Mouse (Mus musculus) layer of hippocampus, postnatal 10 days (tissue): ENCODE measurements around the gene Mpdu1. TPM values are rescaled to one million over a fixed set of nuclear protein-coding genes. Genes with fewer than 3 reads are reported as not detected.
"Not testable (repeated sequence)": the region's sequence is repeated elsewhere in the genome, so short reads cannot be mapped to it uniquely, and the experiment has no call there.

Source experiments
- DNase-seq, 2 experiments: peaks; one replicate each; pipeline ENCODE4 v3.0.0; 2021; ENCODE audit warnings: low spot score in 2 of 2
- total RNA-seq, 2 experiments: library from RNA; stranded (reverse); gene quantifications; 2 replicates each; pipeline ENCODE4 v1.2.3; 2021

Gene Mpdu1
- total RNA-seq, 2 experiments from 2014 or later, result 85.9 to 89.9 TPM

DNA sequence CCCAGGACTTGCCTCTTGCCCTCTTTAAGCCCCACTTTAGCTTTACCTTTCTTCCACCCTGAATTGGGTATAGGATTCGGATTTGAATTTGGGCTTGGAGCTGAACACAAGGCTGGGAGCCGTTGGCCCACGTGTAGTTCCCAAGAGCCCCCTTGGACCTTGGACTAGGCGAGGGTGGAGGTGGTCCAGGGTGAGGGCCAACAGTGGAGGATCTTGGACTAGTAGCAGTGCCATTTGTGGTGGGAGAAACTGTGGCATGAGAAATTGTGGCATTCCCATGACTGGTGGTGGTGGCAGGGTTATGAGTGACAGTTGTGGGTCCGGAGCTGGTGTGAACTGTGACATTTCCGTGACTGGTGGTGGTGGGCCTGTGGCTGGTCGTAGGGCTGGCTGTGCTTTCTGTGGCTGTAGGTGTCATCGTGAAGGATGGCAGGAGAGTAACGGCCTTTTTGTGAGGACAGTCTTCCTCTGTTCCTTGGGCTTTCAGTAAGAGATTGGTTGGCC lies 3.1 kb upstream of the Mpdu1 start:
- DNase-seq, result no peak

DNA sequence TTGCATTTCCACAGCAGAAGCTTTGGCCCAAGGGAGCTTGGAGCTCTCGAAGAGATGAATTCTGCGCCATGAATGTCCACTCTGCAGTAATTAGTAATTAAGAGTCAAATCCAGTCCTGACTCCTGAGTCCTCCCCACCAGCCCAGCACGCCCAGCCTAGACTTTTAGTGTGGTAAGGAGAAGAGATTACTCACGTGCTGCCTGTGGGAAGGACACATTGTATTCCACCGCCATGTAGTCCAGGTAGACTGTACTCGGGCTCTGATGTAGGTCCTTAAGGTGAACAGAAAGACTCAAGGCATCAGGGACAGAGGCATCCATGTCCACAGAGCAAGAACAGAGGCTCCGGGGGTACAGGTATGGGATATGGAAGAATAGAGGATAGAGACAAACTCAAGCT lies 2.4 kb upstream of the Mpdu1 start:
- no peak for DNase-seq

DNA sequence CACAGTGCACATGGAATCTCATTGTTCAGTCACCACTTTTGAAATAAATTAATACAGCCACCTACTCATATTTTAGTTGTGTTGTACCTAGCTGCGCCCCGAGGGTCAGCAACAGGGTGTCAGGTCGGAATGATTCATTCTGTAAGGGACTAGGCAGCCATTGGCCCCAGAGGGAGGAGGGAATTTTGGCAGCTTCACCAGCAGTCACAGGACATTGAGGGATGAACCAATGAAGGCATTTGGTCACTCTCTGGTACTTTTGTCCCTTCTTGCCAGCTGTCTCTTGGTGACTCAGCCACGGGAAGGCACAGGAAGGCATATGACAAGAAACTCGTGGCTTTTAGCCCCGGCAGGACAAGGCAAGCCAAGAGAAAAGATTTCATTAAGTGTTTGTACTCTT lies 1.4 kb upstream of the Mpdu1 start:
- DNase-seq, result no peak

DNA sequence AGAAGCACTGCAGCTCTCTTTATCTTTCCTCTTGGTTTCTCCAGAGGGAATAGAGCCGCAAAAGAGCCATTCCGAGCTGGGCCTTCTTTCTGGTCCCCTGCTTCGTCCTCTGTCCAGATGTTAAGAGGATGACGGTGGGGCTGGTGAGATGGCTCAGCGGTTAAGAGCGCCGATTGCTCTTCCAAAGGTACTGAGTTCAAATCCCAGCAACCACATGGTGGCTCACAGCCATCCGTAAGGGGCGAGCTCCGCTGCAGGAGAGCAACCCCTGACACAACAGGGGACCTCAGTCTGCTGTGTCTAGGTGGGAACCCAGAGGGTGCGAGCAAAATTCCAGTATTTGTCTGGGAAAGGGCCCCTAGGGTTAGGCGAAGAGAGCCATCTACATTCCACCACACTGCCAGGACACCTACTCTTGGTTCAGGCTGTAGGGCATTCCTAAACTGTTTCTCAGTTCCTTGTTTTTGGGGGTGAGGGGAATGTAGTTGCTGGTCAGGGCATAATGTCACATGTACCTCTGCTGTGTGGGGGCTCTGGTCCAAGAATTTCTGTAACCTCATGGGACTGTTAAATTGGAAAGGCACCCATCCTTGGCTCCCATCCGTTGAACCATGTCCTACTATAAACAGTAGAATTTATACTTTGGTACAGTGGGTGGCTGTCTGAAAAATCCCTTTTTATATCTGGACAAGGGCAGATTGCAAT lies 677 bp upstream of the Mpdu1 start:
- no peak for DNase-seq

DNA sequence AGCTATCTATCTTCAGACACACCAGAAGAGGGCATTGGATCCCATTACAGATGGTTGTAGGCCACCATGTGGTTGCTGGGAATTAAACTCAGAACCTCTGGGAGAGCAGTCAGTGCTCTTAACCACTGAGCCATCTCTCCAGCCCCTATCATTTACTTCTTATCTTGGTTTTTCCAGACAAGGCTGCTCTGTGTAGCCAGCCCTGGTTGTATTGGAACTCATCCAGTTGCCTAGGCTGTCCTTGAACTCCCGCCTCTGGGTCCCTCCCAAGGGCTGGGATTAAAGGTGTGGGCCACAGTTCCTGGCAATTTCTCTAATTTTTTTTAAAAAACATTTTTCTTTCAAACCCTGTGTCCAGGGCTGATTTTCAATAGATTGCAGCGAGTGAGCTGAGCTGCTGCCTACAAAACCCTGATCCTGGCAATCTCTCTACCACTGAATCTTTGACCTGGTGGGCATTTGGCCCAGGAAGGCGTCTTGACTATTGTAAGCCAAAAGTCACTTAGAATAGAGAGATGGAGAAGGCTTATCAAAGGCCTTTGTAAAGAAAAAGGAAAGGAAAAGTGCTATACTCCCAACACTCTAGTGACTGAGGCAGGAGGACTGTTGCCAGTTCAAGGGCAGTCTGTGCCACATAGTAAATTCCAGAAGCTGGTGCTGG lies 1.1 kb downstream of the Mpdu1 start:
- DNase-seq, result no peak

DNA sequence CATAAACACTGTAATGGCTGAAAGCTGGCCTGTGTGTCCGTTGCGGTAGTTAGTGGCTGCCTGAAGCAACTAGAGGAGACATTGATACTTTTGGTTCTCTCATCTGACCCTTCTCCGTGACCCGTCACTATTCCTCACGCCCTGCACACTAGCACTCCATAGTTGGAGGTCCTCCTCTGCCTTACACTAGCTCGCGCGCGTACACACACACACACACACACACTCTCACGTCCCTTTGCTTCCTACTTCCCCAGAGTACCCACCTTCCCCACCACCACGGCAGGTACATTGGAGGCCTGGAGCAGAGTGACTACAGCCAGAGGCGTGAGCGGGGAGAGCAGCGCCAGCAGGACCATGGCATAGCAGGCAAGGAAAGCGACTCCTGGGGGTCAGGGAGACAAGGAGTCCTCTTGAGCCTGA lies 5.0 kb downstream of the Mpdu1 start:
- no peak for DNase-seq

DNA sequence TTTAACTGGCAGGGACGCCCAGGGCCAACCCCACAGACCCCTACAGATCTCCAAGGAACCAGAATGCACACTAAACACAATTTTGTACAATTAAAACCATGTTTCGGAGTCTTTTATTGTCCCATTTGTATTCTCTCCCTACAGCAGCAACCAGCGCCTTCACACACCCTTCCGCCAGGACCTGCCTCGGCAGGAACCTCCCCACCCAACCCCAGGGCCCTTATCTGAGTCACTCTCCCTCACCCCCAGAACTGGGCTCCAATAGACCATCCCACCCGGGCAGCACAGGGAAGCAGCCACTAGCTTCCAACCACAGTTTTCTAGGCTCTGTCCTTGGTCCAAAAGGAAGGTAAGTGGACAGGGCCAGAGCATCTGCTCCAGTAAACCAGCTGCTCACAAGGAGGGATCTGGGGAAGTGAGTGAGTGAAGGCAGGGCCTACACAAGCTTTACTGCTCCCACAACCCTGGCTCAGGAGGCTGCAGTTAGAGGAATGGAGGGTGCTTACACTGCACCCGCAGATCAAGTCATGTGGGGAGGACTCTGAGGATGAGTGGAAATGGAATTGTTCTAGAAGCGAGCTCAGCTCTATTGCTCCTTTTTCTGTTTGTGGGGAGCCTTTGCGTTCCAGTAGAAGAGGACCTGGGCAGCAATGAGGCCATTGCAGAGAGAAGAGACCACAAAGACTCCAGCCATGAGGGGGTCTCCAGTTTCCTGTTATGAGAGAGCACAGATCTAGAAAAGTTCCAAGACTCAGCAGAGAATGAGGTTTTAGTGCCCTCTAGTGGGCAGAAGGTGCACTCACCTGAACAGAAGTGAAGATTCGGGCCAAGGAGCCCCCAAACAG lies 5.6 kb downstream of the Mpdu1 start:
- DNase-seq, result no peak

DNA sequence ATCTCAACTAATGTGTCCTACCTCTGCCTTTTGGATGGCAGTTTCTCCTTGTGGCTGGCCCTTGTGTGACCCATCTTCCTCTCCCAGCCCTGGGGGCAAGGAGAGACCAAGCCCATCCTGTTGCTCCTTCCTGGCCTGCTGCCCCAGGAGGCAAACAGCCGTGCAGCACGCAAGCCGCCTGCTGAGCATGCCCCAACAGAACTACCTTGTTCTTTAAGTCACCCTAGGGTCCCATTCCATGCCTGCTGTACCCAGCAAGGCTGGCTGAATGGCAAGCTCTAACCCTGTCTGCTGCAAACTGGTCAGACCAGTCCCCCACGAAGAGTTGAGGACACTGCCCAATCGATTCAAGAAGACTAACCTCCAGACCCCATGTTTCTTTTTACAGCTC lies 6.4 kb downstream of the Mpdu1 start:
- DNase-seq, result no peak

DNA sequence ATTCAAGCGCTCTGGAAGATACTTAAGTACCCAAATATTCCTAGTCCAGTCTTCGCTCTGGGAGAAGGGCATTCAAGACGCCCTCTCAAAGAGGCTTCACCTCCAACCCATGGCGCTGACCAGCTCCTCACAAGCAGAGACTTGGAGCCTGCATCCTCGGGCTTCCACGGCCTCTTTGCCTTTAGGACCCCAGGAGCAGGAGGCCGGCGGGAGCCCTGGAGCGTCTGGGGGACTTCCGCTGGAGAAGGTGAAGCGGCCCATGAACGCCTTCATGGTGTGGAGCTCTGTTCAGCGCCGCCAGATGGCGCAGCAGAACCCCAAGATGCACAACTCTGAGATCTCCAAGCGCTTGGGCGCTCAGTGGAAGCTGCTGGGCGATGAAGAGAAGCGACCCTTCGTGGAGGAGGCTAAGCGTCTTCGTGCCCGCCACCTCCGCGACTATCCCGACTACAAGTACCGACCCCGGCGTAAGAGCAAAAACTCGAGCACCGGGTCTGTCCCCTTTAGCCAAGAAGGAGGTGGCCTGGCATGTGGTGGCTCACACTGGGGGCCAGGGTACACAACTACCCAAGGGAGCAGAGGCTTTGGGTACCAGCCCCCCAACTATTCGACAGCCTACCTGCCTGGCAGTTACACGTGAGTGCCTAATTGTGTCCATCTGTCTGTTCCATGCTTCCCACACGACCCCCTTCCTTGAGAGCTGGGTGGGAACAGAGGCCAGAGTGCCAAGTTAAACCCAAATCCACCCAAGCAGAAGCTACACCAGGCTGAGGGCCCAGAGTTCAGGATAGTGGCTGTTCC lies 7.0 kb downstream of the Mpdu1 start, which contains the start of gene Sox15:
TSS of gene Sox15 (plus strand) at position 51 of the 801 bp plus-strand sequence.
- peak; percentile 71 to 82 for DNase-seq

DNA sequence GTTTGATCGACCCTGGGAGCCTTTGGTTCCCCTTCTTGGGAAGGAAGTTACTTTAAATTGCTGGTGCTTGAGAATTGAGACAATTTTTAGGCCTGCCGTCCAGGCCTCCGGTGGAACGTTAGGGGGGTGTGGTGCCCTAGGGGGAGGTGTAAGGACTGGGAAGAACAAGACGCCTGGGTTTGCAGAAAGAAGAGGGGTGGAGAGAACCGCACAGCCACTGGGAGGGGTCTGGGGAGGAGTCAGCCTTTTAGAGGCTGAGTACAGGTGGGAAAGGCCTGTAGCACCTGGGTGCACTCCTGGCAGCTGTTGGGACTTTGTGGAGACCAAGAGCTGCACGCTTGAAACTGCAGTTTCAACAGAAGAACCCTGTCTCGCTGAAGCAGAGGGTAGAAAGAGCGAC lies 7.7 kb downstream of the Mpdu1 start:
- DNase-seq, result no peak

DNA sequence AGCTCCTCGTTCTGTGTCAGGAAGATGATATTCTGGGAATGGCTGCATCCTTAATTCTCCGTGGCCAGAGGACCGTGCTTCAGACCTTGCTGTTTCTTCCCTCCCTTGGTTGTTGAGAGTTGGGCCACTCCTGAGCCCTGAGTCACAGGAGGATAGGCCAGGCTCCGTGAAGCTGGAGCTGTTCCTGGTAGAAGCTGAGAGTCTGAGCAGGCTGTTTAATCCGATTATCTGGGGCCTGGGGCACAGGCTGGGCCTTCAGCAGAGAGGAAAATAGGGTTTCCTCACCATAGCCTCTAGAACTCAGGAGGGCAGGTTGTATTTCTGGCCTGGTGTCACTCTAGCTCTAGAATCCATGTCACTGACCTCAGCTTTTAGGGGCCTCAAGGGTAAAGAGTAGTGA lies 9.0 kb downstream of the Mpdu1 start:
- DNase-seq, result no peak

DNA sequence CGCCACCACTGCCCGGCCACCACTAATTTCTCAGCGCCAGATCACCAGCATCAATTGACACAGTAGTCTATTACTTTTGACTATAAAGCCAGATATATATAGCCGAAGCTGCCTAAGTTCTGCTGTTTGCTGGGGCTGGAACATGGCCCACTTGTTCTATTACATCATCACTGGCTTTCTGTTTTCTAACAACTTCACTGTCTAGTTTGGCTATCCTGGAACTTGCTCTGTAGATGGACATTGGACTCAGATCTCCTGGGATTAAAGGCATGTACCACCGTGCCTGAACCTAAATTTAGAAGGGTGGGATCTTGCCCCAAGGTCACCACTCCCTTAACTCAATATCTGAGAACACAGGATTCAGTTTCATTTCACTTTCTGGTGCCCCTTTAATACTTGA lies 16.6 kb downstream of the Mpdu1 start:
- no peak for DNase-seq

DNA sequence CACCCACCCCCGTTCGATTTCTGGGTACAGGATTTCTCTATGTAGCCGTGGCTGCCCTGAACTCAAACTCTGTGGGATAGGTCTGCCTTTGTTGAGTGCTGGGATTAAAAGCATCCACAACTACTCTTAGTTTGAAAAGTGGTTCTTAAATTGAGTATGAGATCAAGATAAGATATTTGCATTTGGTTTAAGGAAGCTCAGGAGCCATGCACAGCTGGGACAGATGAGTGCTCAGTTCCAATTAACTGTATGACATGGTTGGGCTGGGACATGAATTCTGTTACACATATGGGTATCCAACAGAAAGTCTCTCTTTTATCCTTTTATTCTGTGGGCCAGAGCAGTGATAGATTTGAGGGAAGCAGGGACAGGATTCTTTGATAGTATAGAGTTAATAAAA lies 27.0 kb downstream of the Mpdu1 start:
- no peak for DNase-seq

DNA sequence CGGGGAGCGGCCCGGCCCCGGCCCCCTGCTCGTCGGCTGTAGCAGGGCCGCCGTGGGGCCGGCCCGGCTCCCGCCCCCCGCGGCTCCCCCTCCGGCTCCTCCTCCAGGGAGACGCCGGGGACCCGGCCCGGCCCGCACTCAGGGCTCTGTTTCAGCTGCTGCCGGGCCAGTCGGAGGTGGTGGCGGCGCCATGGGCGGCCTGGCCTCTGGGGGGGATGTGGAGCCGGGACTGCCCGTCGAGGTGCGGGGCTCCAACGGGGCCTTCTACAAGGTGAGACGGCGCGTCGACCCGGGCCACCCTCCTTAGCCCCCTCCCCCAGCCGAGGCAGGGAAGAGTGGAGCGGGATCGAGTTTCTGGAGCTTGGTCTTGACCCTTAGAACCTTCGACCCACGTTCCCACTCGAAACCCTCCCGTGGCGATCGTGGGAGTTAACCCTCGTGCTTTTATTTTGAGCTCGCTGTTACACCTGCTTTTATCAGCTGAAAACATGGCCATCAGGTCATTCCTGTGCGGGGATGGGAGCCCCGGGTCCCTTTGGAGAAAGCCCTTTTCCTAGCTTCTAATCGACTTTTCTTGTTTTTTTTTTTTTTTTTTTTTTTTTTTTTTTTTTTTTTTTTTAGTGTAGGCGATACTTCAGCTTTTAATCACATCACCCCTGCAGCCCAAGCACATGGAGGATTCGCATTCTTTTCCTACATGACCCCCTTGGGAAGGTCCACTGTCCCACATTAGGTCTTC lies 29.1 kb downstream of the Mpdu1 start:
- DNase-seq, result no peak

DNA sequence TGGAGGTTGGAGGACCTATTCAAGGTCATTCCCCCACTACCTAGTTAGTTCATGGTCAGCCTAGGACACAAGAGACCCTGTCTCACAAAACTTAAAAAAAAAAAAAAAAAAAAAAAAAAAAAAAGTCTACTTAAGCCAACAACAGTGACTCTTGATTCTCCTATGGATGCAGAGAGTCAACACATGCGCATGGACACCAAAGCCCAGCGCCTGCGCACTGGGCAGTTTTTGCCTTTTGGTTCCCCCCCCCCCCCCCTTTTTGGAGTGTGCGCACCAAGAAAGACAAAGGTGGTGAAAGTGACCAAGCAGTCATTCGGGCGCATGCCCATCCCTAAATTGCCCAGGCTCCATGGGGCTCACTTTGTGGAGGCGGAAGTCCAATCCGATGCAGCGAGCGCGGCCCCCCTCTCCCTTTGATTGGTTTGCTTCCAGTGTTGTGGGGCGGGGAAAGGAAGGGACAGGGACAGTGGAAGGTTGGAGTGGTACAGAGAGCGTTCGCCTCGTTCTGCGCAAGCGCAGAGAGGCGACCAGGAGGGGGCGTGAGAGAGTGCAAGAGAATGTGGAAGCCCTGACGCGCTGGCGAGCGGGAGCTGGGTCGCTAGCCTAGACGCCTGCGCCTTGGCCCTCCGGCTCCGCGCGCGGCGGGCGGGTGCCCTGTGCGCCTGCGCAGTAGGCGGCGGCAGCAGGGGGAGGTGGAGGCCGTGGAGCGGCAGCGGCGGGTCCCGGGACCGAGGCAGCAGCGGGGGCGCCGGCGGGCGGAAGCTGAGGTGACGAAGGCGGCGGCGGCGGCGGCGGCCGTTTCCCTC lies 30.0 kb downstream of the Mpdu1 start, which contains the start of gene Fxr2:
TSS of gene Fxr2 (plus strand) at position 707 of the 806 bp plus-strand sequence.
- peak; percentile 100 for DNase-seq

DNA sequence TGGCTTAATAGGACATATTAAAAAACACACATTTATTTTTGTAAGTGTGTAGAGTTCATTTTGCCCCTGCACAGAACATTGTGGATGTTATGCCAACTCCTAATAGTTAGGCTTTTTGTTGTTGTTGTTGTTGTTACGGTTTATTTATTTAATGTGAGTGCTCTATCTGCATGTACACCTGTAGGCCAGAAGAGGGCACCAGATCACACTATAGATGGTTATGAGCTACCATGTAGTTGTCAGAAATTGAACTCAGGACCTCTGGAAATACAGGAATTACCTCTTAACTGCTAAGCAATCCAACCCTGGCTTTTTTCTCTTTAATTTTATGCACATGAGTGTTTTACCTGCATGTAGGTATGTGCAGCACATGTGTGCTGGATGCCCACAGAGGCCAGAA lies 32.6 kb downstream of the Mpdu1 start:
- DNase-seq, result no peak

DNA sequence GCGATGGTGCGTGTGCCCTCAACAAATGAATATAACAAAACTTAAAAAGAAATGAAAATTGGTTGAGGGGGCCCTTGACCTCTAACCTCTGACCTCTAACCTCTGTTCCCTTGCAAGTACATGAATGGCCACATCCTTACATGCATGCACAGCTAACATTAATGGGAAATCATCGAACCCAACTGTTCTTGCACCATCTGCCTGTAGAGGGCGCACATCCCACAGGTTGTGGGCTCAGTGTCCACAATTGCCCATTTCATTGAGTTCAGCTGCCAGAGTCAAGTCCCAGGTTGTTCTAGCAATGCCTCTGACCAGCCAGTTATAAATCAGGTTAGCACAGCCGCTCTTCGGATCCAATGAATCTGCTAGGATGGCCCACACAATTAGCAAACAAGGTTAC lies 34.2 kb downstream of the Mpdu1 start:
- DNase-seq, result peak; percentile 75 to 77

DNA sequence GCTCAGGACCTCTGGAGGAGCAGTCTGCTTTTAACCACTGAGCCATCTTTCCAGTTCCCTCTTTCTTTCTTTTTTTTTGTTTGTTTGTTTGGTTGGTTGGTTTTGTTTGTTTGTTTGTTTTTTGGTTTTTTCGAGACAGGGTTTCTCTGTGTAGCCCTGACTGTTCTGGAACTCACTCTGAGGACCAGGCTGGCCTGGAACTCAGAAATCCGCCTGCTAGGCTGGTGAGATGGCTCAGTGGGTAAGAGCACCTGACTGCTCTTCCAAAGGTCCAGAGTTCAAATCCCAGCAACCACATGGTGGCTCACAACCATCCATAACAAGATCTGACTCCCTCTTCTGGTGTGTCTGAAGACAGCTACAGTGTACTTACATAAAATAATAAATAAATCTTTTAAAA lies 38.1 kb downstream of the Mpdu1 start:
- not testable (repeated sequence) for DNase-seq

DNA sequence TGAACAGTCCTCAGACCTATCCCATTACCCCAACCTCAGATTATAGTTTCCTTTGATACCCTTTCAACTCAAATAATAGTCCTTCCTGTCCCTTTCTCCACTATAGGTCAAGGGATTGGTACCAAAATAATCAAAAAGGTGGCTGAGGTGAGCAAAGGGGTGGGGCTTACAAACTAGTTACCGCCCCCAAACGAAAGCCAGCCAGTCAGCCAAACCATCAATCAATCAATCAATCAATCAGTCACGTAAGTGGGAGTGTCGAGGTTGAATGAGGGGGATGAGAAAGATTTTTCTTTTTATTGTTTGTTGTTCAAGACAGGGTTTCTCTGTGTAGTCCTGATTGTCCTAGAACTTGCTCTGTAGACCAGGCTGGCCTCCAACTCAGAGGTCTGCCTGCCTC lies 39.4 kb downstream of the Mpdu1 start:
- no peak for DNase-seq
